Mouse (Mus musculus): ENCODE data around the gene Wdr1.

GRCm38 (mm10) chr5:38538508-38538907 lies 24.5 kb downstream of the Wdr1 start:
- TF ChIP-seq POLR2A (IDR thresholded peaks at IDR 0.05; ENCODE audit: borderline replicate concordance, insufficient read depth, low read length) (no peak), CTCF (IDR thresholded peaks at IDR 0.05; ENCODE audit: borderline replicate concordance, insufficient read depth, low read depth, low read length) (no peak)

Data from cerebellum, adult 2 months (tissue).